Mouse (Mus musculus): ENCODE measurements around the gene Hectd1.

DNA sequence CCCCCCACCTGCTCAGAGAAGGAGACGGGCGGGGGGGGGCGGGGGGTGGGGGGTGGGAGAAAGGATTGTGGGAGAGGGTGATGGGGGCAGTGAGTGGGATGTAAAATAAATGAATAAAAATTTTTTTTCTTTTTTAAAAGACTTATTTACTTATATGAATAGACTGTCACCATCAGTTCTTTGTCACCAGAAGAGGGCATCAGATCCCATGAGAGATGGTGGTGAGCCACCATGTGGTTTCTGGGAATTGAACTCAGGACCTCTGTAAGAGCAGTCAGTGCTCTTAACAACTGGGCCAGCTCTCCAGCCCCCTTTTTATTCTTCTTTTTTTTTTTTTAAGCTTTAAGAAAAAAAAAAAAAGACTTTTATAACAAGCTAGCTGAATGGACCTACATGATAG lies 7.1 kb downstream of the Hectd1 start:
- no peak for TF ChIP-seq CTCF (IDR thresholded peaks at IDR 0.05; ENCODE audit: low read depth, low read length)
- TF ChIP-seq POLR2A (IDR thresholded peaks at IDR 0.05; ENCODE audit: extremely low read depth, insufficient read depth, low read length): no peak

All from liver, adult 2 months (tissue).